In genomic region chr7:130552780-130553179, GRCm38 (mm10) we compare ENCODE assay signal across 10 mouse cellular contexts. TPM values are rescaled to one million over a fixed set of nuclear protein-coding genes. Genes with fewer than 3 reads are reported as not detected.
DNase-seq lines count a peak whose midpoint lies in the region; ATAC-seq lines count a peak whose summit lies in the region.
"Had no signal": no experiment of that assay in that cellular context is flagged by ENCODE, and none has a peak within 500 bp of the region (broad histone marks: within the 10 kb centered on the region; RNA-seq: fewer than 3 reads in every experiment).

No protein-coding gene starts in this region.

- H3K27ac ChIP-seq in heart, embryonic 11.5 days (ENCODE audit: low read depth, low read length), result no peak overlapping the region
- H3K27ac ChIP-seq in heart, embryonic 16.5 days (ENCODE audit: low read length), result peak overlapping the region; percentile 52; the same call in 1 of the 2 replicates
- H3K27ac ChIP-seq: liver, embryonic 12.5 days had no signal

- 58% methylated on average over 5 of the region's 5 CpGs for WGBS in heart, embryonic 11.5 days (ENCODE audit: insufficient replicate concordance)
- 42% methylated on average over 5 of the region's 5 CpGs for WGBS in heart, embryonic 16.5 days

- peak; percentile 75 to 84 for DNase-seq in heart, adult 18-20 months
- DNase-seq in NIH3T3 (ENCODE audit: low read depth), result peak; percentile 45
- DNase-seq in cerebellum, postnatal 25 days, result peak; percentile 77 to 84
- DNase-seq in thymus, postnatal 0 days (ENCODE audit: low spot score), result no peak
- DNase-seq in right cerebral cortex, postnatal 10 days (ENCODE audit: low spot score in 2 of 2), result no peak
- DNase-seq in left cerebral cortex, adult 9 months (ENCODE audit: low spot score in 2 of 2), result no peak

- H3K4me2 ChIP-seq in heart, embryonic 11.5 days, result no peak overlapping the region
- no peak overlapping the region for H3K4me2 ChIP-seq in heart, embryonic 16.5 days (ENCODE audit: low read depth, low read length)
- H3K4me2 ChIP-seq: liver, embryonic 12.5 days had no signal

- no peaks in the 10 kb centered on the region for H3K9me3 ChIP-seq in heart, embryonic 11.5 days (replicated peaks; ENCODE audit: control insufficient read depth, low read length)
- no peaks in the 10 kb centered on the region for H3K9me3 ChIP-seq in heart, embryonic 16.5 days (replicated peaks; ENCODE audit: control insufficient read depth, low read length)
- H3K9me3 ChIP-seq: liver, embryonic 12.5 days had no signal

- no peak overlapping the region for H3K9ac ChIP-seq in heart, embryonic 11.5 days (ENCODE audit: low read depth, low read length)
- no peak overlapping the region for H3K9ac ChIP-seq in heart, embryonic 16.5 days (ENCODE audit: low read length)
- H3K9ac ChIP-seq: liver, embryonic 12.5 days had no signal

- no peak for ATAC-seq in heart, embryonic 11.5 days (replicated peaks; ENCODE audit: insufficient number of reproducible peaks, low FRiP score, low TSS enrichment)
- peak; percentile 41; the same call in 1 of the 2 replicates for ATAC-seq in heart, embryonic 16.5 days (replicated peaks; ENCODE audit: extremely low read depth, insufficient read depth, low FRiP score)
- ATAC-seq: liver, embryonic 12.5 days had no signal

- no peaks in the 10 kb centered on the region for H3K27me3 ChIP-seq in heart, embryonic 11.5 days (ENCODE audit: control insufficient read depth, insufficient read depth, low read length)
- no peaks in the 10 kb centered on the region for H3K27me3 ChIP-seq in heart, embryonic 16.5 days (ENCODE audit: control insufficient read depth, insufficient read depth, low read length)

- H3K4me1 ChIP-seq in heart, embryonic 11.5 days (ENCODE audit: control insufficient read depth, insufficient read depth, low read length), result peaks cover 3% of the 10 kb centered on the region; the same call in 1 of the 2 replicates
- peaks cover 8% of the 10 kb centered on the region; the same call in 1 of the 2 replicates for H3K4me1 ChIP-seq in heart, embryonic 16.5 days (ENCODE audit: control insufficient read depth, insufficient read depth, low read length)

- H3K36me3 ChIP-seq in heart, embryonic 11.5 days (ENCODE audit: control insufficient read depth, insufficient read depth, low read length), result no peaks in the 10 kb centered on the region
- H3K36me3 ChIP-seq in heart, embryonic 16.5 days (ENCODE audit: control insufficient read depth, insufficient read depth), result no peaks in the 10 kb centered on the region
- H3K36me3 ChIP-seq: liver, embryonic 12.5 days had no signal

- no peak overlapping the region for H3K4me3 ChIP-seq in heart, embryonic 11.5 days (ENCODE audit: low read depth, low read length)
- no peak overlapping the region for H3K4me3 ChIP-seq in heart, embryonic 16.5 days (ENCODE audit: low read length)
- H3K4me3 ChIP-seq: liver, embryonic 12.5 days; myocyte had no signal

RNA-seq across cellular contexts. Expression of gene Nsmce4a, which starts 20.1 kb away (rescaled TPM):
- total RNA-seq in heart, adult 18-20 months (2021), result 10 to 100 TPM; 39.3 to 44.3 TPM
- 137 and 146 TPM in 2 replicates for polyA plus RNA-seq in heart, embryonic 11.5 days (2014; fragmentation: Nextera tagmentation; extraction: Ambion mirVana)
- polyA plus RNA-seq in heart, embryonic 16.5 days (2015; fragmentation: Nextera tagmentation; extraction: Ambion mirVana), result 123 and 132 TPM in 2 replicates
- 173 and 179 TPM in 2 replicates for polyA plus RNA-seq in thymus, postnatal 0 days (2015; fragmentation: Nextera tagmentation; extraction: Ambion mirVana)

RNA-seq across cellular contexts. Expression of gene Tacc2, which starts 24.5 kb away (rescaled TPM):
- 100 to 1,000 TPM; 317 to 395 TPM for total RNA-seq in heart, adult 18-20 months (2021)
- polyA plus RNA-seq in heart, embryonic 11.5 days (2014; fragmentation: Nextera tagmentation; extraction: Ambion mirVana), result 42.2 and 48.9 TPM in 2 replicates
- polyA plus RNA-seq in heart, embryonic 16.5 days (2015; fragmentation: Nextera tagmentation; extraction: Ambion mirVana), result 45.0 and 47.0 TPM in 2 replicates
- polyA plus RNA-seq in thymus, postnatal 0 days (2015; fragmentation: Nextera tagmentation; extraction: Ambion mirVana), result 16.6 and 17.3 TPM in 2 replicates

RNA-seq across cellular contexts. Expression of gene Ate1, which starts 32.6 kb away (rescaled TPM):
- total RNA-seq in heart, adult 18-20 months (2021), result 10 to 100 TPM; 37.6 to 38.3 TPM
- polyA plus RNA-seq in heart, embryonic 11.5 days (2014; fragmentation: Nextera tagmentation; extraction: Ambion mirVana), result 55.5 and 67.1 TPM in 2 replicates
- polyA plus RNA-seq in heart, embryonic 16.5 days (2015; fragmentation: Nextera tagmentation; extraction: Ambion mirVana), result 49.3 and 50.8 TPM in 2 replicates
- 54.8 and 67.0 TPM in 2 replicates for polyA plus RNA-seq in thymus, postnatal 0 days (2015; fragmentation: Nextera tagmentation; extraction: Ambion mirVana)

Comparison
In these comparisons a context has a peak if more than half of its experiments do, and no peak if none do; other contexts are left out.
1. DNase-seq: peak in heart, adult 18-20 months (2 of 2), NIH3T3 (single experiment) and cerebellum, postnatal 25 days (2 of 2); none in thymus, postnatal 0 days (single experiment), right cerebral cortex, postnatal 10 days (0 of 2) and left cerebral cortex, adult 9 months (0 of 2).